Mouse (Mus musculus) bone marrow, adult 2 months (tissue): ENCODE results near the gene Cdh20. TPM values are rescaled to one million over a fixed set of nuclear protein-coding genes. Genes with fewer than 3 reads are reported as not detected.

Experiments
- H3K27ac ChIP-seq: fragments of 200-500 bp; 2 replicates; pipeline ENCODE4 v1.5.1; 2012; ENCODE audit warnings: low read depth, mild to moderate bottlenecking, control low read depth, inconsistent platforms, low read length; ENCODE audit not compliant: control insufficient read depth, poor library complexity, insufficient read depth
- H3K4me1 ChIP-seq: fragments of 200-500 bp; 2 replicates; pipeline ENCODE4 v1.6.1; 2011; ENCODE audit warnings: low read length; ENCODE audit not compliant: control insufficient read depth, insufficient read depth
- H3K4me3 ChIP-seq: fragments of 200-500 bp; replicated peaks from 2 replicates; pipeline ENCODE3; 2011; ENCODE audit warnings: mild to moderate bottlenecking, low read depth, low read length, control low read depth; ENCODE audit not compliant: control insufficient read depth
- CTCF ChIP-seq: fragments of 200-500 bp; IDR thresholded peaks from 2 replicates; pipeline ENCODE4 v1.5.1; 2011; ENCODE audit warnings: low read length, control low read depth; ENCODE audit not compliant: control insufficient read depth, insufficient read depth
- POLR2A ChIP-seq: fragments of 200-500 bp; IDR thresholded peaks from 2 replicates; pipeline ENCODE4 v1.6.1; 2011; ENCODE audit warnings: low read depth, mild to moderate bottlenecking, control low read depth, low read length, borderline replicate concordance; ENCODE audit not compliant: control insufficient read depth
- WGBS: fragments of 180-500 bp; shearing (Covaris S2); methylation state at CpG from one replicate; pipeline ENCODE4 v1.1.7; 2018; 5-methylcytosine and 5-hydroxymethylcytosine counted together
- polyA plus RNA-seq: library from polyadenylated mRNA; stranded (reverse); fragments of >200 nt; gene quantifications from 2 replicates; pipeline ENCODE4 v1.2.4, GENCODE M21; 2011; ENCODE audit warnings: low replicate concordance; ENCODE audit not compliant: missing spikeins, insufficient read depth, insufficient read length

Cdh20 gene
- polyA plus RNA-seq, 1 experiment = not detected

DNA sequence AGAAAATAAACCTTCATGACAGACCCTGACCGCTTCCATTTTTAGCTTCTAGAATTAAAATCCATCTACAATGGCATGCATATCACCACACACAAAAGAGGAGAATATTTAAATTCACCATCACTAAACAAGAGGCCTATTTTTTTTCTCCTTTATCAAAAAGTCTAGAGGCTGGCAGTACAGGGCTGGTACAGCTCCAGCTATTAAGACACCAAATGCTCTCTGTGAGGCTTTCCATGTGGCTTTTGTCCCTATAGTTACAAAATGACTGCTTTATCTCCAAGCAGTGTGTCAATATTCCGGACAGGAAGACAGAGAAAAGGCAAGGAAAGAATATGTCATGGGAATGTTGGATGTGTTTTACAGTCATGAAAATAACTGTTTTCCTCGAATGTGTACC, 27.8 kb downstream of the Cdh20 start:
- H3K4me1 ChIP-seq = no peaks in the 10 kb centered on the region
- no peak overlapping the region for H3K27ac ChIP-seq
- WGBS = 51% methylated on average over 3 of the region's 3 CpGs
- no peak overlapping the region for H3K4me3 ChIP-seq
- TF ChIP-seq CTCF (no peak), POLR2A (no peak)

DNA sequence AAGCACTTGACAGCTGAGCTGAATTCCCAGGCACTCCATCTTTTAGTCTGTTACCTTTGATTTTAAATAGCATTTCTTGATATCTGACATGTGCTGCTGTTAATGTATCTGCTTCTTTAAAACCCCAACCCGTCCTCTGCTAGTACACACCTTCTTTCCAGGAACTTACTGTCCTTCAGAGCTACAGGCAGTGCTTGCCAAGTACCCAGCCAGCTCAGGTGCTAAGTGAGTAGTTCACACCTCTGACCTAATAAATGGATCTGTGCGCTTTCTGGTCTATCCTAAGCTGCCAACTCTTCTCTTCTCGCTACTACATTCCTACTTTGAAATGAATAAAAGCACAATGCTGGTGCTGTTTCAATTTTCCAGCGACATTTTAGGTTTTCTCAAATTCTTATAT, 28.8 kb downstream of the Cdh20 start:
- Histone ChIP-seq H3K4me3 (no peak overlapping the region), H3K27ac (no peak overlapping the region), H3K4me1 (no peaks in the 10 kb centered on the region)
- TF ChIP-seq POLR2A (no peak), CTCF (no peak)
- WGBS = 53% methylated on average over 4 of the region's 4 CpGs

DNA sequence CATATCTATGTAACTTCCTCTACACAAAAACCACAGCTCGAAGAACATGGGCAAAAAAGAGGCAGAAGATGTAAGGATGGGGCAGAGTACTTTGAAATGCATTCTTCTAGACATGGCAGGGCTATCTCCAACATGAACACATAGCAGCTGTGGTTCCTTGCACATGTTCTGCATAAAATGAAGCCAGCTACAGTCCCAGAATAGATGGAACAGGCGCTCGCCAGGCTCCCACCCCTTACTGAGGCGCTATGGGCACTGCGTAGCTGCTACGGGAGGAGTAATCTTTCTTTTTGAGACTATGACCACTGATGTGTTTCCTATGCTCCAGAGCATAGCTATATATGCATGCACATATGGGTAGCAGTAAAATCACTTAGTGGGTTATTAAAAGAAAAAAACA, 36.4 kb downstream of the Cdh20 start:
- 81% methylated on average over 6 of the region's 6 CpGs for WGBS
- H3K4me3 ChIP-seq = no peak overlapping the region
- no peak for TF ChIP-seq POLR2A
- TF ChIP-seq CTCF = no peak

DNA sequence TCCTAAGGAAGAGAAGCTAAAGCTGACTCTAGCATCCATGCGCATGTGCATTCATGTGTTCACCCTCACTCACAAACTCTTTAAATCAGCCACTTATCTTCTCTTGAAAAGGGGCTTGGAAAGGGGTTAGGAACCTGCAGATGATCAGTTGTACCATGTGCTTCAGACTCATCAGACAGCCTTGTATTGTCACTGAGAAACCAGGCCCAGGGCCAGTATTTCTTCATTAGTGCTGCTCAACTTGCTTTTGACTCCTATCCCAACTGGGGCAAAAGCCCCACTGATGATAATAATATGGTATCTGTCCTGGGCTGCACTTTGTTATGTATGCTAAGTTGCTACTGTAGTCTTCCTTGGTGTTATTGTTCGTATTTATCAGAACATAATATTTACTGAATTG, 38.9 kb downstream of the Cdh20 start:
- Histone ChIP-seq H3K4me3 (no peak overlapping the region), H3K27ac (no peak overlapping the region), H3K4me1 (no peaks in the 10 kb centered on the region)
- TF ChIP-seq CTCF = no peak
- no peak for TF ChIP-seq POLR2A
- 72% methylated on average over 2 of the region's 2 CpGs for WGBS

More for the DNA sequence above, 36.4 kb downstream of the Cdh20 start:
- H3K27ac ChIP-seq = no peak overlapping the region
- no peaks in the 10 kb centered on the region for H3K4me1 ChIP-seq

DNA sequence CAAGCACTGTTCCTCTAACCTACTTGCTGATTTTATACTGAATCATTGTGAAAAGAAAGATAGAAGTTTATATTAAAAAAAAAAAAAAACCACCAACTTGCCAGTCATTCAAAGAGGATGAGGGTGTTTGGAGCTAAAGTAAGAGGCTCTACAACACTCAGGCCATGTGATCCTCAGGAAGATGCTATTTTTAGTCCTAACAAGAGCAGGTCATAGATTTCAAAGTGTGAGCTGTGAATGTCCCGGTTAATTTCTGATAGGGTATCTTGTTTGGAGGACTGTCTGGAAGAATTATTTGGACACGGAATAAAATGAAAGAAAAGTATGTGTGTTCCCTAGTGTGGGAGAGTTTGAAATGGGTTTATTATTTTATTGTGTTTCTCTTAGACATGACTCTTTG, 49.2 kb downstream of the Cdh20 start:
- TF ChIP-seq CTCF (no peak), POLR2A (no peak)
- 74% methylated on average over 2 of the region's 2 CpGs for whole genome bisulfite sequencing

GRCm38 (mm10) chr1:104828106-104828505, 59.8 kb downstream of the Cdh20 start:
- Histone ChIP-seq H3K27ac (no peak overlapping the region), H3K4me1 (no peaks in the 10 kb centered on the region), H3K4me3 (no peak overlapping the region)
- WGBS = 73% methylated on average over 2 of the region's 2 CpGs
- TF ChIP-seq CTCF = no peak
- TF ChIP-seq POLR2A = no peak

More for the DNA sequence above, 49.2 kb downstream of the Cdh20 start:
- H3K27ac ChIP-seq = no peak overlapping the region
- H3K4me3 ChIP-seq = no peak overlapping the region
- no peaks in the 10 kb centered on the region for H3K4me1 ChIP-seq

DNA sequence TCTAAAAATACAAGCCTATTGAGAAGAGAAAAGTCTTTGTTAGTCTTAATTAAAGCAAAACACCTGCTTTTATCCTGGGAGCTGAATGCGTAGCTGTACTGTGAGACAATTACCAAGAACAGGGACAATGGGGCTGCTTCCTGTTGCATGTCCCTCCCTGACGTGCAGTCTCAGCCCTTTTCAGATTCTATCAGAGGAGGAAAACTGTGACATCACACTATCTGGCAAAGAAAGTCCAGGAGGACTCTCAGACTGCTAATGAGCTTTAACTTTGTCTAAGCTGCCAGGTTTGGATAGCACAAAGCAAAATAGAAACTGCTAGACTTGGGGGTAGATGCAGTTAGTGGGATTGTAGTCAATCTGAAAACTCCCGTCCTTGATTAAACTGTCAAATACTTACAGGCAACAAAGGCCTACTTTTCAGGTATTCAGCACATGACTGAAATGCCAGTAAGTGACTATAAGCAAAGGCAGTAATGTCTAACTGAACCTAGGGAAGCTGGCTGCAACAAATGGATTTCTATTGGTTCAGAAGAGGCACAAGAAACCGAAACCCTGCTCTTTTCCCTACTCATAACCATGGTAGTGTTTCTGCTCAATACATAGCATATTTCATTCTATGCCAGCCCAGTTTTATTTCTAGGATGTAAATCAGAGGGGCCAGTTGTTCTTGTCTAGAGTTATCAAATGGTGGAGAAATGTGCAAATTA, 70.0 kb downstream of the Cdh20 start:
- Histone ChIP-seq H3K27ac (no peak overlapping the region), H3K4me1 (no peaks in the 10 kb centered on the region), H3K4me3 (no peak overlapping the region)
- 64% methylated on average over 4 of the region's 4 CpGs for WGBS
- TF ChIP-seq CTCF (no peak), POLR2A (no peak)

- no peaks in the 10 kb centered on the region for H3K4me1 ChIP-seq
- H3K27ac ChIP-seq = no peak overlapping the region
- TF ChIP-seq CTCF (no peak), POLR2A (no peak)
- no peak overlapping the region for H3K4me3 ChIP-seq
These were observed 70.7 kb downstream of the Cdh20 start for GRCm38 (mm10) chr1:104839051-104839450.
